Mouse (Mus musculus): ENCODE data around the gene Nppc.

Nppc gene

DNA sequence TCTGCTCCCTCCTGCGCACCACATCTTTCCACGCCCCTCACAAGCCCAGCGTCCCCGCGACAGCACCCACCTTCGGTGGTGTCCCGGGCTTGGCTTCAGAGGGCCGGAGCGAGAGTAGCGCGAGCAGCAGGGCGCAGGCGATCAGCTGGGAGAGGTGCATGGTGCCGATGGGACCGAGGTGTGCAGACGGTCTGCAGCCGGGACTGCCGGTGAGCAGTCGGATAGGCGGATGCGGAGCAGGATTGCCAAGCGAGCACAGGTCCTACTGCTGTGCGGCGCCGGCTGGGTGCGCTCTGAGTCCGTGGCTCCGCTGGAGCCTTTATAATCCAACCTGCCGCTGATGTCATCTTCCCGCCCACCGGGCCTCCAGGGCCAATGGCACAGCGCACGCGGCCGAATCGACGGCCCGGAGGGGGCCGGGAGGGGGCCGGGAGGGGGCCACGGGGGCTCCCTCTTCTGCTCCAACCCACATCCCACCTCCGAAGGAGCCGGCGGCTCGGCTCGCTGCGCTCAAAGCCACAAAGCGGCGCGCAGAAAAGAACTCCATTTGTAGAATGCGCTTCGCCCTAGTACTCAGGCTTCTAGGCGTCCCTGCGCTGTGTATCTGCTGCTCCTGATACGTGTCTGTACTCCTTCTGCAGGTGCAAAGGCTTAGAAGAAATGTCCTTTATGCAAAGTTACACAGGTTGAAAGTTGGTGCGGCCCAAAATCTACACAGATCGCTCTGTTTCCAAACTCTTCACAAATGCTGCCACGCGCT lies at the start of gene Nppc:
Gene Nppc, minus strand, starts transcription at position 293 of the 760 bp plus-strand sequence.
- DNase-seq, result peak; percentile 36

DNA sequence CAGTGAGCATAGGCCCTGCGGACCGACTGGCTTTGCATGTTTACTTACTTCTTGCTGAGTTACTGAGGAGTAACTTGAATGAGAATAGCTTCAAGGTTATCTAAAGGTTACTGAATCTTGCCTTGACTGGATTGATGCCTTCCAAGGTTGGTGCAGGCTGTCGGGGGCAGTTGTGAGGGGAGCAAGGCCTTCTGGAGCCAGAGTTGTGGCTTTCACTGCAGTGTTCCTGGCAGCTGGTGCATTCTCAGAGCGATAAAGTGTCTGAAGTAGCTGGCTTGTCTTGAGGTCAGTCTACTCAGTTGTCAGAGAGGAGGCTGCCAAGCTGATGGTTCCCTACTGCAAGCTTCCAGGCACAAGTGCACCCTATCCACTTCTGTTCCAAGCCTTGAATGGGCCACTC lies 49.0 kb upstream of the Nppc start:
- DNase-seq, result no peak

DNA sequence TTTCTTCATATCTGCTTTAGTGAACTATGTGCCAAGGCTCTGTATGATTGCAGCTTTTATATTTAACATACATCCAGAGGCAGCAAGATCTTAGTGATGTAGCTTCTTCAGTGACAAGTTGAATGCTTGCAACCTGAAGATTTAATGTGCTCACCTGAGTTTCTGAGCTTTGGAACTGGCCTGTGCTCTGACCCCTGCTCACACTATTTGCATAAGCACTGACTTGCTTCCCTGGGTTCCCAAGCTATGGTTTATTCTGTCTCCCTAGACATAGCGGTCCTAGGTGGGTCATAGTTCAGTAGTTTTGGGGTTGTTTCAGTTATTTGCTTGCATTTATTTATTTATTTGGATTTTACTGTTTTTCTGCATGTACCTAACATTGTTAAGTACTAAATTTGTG lies 47.8 kb upstream of the Nppc start:
- DNase-seq, result no peak

DNA sequence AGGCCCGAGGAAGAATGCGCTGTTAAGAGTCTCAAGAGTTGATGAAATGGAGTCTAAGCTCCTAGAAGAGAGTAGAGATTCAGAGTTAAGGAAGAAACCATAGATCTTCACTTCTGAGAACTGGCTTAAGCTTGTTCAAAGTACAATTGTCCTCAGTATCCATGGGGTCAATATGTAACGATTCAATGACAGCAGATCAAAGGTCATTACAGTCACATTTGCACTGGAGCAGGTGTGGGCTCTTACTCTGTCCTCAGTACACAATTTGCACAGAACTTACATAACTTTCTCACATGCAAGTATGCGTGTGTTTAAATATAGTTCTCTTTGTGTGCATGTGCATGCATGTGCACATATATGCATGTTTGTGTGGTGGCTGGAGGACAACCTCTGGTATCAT lies 42.7 kb upstream of the Nppc start:
- DNase-seq, result no peak

DNA sequence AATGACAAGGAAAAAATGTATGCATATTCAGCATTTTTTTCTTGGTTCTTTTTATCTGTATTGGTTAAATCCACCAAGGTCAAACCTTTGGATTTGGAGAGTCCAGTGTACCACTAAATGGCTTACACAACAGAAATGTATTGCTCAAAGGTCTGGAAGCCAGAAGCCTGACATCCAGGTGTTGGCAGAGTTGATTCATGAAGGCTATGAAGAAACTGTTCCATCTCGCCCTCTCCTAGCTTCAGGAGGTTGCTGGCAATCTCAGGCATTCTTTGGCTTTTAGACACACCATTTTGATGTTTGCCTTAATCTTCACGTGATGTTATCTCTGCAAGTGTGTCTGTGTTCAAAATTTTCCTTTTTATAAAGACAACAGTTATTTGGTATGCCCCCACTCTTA lies 41.7 kb upstream of the Nppc start:
- no peak for DNase-seq

DNA sequence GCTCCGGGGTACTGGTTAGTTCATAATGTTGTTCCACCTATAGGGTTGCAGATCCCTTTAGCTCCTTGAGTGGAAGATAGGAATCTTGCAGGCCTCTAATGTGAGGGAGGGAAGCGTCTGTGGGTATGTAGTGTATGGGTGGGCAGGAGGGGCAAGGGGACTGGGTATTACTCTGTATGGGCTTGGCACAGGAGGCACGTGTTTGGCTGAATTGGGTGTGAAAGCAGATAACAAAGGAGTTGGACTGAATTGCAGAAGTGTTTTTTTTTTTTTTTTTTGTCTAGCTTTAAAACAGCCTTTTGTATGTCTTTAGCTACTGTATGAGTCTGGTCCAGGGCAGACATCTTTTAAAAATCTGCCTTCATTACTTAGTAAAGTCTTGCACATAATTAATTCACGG lies 39.2 kb upstream of the Nppc start:
- DNase-seq, result no peak

DNA sequence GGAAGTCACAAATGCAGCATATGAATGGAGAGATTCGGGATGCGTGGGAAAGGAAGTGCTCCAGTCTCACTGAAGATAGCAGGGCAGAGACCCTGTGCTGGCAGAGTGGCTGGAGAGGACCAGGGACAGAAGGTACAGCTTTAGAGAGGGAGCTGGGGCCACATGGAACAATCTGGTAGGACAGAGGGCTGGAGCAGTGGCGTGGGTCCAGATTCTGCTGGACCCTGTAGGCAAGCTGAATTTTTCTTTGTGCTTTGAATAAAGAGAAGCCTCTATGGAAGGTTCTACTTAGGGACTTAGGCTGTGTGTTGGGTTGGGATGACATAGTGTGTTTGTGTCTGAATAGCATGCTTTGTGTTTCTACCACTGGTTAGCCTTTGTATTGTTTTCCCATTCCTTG lies 35.1 kb upstream of the Nppc start:
- no peak for DNase-seq

DNA sequence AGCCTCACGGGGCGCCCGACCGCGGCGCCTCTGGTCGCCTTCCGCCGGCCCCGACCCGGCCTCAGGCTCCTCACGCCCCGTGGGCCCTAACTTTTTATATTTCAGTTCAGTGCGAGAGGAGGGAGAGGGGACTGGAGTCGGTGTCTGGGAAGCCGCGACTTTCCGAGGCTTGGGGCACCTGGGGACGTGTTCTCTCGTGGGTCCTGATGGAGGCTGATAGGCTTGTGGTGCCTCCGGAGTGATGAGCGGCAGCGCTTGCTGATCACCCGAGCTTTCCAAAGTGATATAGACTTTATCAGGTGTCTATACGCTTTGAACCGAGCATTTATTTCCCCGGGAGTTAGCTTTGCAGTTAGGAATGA lies 33.6 kb upstream of the Nppc start:
- no peak for DNase-seq

DNA sequence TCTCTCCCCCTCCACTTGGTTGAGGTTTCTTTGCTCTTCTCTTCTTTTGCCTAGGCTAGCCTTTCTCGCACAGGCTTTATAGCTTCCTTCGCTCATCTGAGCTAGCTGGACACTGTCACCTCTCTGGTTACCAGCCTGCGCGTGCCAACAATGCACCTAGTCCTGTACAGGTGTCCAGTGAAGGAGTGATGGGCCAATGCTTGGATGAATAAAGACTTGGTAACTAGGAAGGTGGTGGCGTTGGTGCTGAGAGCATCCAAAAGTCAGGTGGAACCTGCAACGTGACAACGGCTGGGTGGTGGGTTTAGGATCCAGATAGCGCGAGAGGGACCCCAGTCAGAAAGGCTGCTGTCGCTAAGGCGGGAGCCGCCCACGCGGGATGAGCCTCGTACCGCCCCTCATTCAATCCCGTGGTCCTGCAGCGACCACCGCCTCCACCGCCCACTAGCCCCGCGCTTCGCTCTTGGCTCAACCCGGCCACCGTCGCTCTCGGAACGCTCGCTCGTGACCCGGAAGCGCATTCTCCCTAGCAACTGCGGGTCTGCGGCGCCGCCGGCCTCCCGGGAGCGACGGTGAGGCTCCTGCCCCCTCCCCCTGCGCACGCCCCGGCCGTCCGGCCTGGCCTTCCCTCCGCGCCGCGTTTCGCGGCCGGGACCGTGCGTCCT lies 33.1 kb upstream of the Nppc start, which contains the start of gene Dis3l2:
Gene Dis3l2, plus strand, starts transcription at position 509 of the 665 bp plus-strand sequence.
- DNase-seq, result peak; percentile 81

DNA sequence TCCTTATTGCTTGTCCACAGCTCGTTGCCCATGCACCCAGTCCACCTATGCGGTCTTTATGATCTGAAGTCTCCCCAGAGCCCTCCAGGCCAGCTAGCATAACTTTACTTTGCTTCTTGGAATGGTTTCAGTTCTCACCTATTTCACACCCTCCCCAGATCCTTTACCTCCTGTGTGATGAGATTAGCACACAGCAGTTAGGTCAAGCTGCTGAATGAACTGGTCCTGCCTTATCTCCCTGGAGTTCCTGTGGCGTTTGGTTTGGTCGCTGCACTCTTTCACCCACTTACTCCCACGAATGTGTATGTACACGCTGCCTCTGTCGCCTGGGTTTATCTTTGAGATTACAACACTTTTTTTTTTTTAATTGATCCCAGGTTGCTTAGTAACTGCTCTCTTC lies 30.0 kb upstream of the Nppc start:
- no peak for DNase-seq

DNA sequence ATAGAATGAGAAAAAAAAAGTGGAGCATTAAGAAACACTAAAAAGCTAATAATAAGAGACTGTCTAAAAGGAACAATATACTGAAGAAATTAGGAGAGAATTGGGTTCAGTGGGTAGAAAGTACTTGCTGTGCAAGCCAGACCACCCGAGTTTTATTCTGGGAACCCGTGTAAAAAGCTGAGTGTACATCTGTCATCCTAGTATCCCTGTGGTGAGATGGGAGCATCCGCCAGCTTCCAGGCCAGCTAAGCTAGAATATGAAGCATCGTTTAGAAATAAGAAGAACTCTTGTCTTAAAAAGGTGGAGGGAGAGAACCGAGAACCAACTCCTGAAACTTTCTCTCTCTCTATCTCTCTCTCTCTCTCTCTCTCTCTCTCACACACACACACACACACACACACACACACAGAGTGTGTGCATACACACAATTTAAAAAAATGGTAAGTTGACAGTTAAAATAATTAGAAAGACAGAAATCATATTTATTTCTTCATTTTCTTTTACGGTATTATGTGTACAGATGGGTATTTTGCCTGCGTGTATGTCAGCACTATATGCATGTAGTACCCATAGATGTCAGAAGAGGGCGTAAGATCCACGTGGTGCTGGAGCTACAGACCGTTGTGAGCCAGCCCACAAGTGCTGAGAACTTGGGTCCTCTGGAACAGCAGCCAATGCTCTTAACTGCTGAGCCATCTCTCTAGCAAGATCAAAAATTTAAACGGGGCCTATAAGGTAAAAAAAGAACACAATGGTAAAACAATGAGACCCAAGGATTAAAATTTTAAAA lies 29.2 kb upstream of the Nppc start:
- DNase-seq, result no peak

DNA sequence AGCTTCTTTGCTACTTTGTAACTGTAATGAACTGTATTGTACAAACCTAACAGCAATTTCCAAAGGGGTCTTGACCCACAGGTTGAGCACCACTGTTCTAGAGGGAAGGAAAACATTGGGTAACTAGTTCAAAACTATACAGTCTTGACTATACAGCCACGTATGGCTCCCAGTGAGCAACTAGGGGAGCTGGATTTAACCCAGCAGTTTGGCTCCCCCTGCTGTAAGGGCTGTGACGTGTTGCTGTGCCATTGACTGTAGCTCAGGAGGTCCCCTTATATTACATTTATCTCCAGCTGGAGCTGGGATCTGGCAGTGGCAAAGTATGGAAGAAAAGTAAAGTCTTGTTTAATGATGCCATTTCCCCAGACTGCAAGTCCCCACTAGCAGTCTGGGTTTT lies 28.4 kb upstream of the Nppc start:
- no peak for DNase-seq

DNA sequence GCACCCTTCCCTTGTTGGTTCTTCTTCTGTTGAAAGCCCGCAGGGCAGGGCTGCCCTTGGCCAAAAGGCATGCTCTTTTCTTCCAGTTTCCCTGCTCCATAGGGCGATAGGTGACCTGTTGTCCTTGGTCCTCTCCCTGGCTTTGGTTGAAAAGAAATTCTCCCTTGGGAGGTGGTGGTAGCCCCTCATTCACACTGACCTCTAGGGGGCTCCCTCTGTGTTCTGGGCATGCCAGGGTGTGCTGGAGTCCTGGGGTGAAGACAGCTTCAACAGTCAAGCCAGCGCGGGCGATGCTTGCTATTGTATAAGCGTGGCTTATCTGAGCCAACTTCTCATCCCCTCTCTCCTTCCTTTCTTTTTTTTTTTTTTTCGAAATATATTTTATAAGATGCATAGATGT lies 26.6 kb upstream of the Nppc start:
- DNase-seq, result no peak

DNA sequence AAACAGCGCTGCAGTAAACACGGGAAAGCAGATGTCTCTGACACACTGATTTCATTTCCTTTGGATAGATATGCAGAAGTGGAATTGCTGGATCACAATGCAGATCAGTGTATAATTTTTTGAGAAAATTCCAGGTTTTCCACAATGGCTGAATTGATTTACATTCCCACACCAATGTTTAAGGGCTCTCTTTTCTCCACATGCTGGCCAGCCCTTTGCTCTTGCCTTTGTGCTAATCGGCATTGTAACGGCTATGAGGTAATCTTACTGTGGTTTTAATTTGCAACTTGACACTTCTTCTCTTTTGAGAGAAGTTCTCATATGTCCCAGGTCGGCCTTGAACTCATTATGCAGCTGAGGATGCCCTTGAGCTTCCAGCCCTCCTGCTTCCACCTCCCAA lies 20.7 kb upstream of the Nppc start:
- DNase-seq, result no peak

DNA sequence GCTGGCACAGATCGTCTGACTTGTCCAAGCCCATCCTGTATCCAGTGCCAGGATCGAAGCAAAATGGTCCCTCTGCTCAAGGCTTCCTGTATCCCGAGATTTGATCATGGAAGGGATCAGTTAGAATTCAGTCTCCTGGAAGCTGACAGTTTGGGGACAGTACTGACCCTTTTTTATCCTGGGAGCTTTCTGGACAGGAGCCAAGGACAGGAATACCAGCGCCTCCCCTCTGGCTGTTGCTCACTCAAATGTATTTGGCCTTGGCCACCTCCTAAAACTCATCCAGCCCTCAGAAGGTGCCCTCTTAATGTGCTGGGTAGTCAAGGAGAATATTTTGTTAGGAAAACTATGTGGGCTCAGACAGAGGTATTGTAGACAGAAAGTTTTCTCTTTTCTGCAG lies 16.9 kb upstream of the Nppc start:
- no peak for DNase-seq

DNA sequence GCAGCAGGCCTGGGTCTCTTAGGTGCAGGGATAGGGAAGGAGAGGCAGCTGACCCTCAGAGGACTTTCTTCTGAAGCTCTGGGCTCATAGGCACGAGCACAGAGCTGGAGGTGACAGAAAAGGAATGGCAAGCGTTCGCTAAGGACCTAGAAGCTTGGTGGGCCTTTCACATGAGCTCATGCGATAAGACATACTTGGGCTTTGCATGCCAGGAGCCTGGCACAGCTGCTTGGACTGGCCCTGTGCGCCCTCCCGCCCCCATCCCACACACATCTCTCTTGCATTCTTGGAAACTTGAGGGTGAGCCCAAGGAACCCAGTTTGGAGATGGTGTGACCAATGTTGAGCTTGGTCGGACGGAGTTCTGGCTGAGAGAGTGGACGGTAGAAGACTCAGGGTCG lies 8.3 kb upstream of the Nppc start:
- no peak for DNase-seq

DNA sequence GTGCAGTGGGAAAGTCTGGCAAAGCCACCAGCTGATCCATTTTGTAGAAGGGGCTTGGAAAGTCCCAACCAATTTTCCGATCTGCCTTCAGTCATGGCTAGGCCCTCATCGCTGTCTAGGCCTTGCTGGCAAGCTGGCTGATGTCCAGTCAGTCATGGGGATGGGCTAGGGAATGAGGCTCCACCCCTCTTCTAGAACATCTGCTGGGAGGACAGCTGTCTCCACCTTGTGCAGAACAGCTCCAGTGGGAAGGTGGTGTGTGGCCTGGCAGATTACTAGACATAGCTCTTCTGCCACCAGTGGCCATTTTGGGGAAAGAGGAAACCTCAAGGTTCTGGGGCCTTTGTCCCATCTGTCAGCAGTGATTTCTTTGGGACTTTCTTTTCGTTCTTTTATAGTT lies 7.3 kb upstream of the Nppc start:
- no peak for DNase-seq

DNA sequence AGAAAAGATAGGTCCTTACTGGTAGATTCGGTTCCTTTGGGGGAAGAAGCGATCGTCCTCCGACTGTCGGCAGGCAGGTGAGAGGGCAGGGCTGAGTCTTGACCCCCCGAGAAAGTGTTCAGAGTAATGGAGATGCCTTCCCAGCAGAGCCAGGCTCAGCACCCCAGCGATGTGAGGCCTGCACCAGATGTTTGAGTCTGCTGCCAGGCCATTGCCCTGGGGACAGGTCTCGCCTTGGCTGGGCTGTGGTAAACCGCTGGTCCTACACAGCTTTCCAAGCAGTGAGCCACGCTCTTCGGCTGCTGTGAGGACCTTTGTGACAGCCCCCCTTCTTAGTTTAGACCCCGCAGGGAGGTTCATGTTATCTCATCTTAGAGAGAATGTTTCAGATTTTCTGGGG lies 4.8 kb upstream of the Nppc start:
- DNase-seq, result no peak

DNA sequence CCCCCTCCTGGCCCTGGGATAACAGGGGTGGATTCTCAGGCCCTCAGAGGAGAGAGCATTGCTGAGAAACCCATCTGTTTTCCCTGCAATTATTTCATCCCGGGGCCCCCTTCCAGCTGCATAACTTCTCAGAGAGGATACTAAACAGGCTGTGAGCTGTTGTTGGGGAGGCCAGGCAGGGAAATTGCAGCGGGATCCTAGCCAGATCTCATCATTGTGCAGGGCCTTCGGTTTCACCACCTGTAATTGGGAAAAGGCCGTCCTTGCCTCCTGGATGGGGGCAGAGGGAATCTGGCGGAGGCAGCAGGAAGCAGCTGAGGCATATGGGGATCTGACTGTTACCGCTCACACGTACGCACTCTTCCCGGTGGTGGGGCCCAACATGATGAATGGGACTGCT lies 4.0 kb upstream of the Nppc start:
- DNase-seq, result no peak

DNA sequence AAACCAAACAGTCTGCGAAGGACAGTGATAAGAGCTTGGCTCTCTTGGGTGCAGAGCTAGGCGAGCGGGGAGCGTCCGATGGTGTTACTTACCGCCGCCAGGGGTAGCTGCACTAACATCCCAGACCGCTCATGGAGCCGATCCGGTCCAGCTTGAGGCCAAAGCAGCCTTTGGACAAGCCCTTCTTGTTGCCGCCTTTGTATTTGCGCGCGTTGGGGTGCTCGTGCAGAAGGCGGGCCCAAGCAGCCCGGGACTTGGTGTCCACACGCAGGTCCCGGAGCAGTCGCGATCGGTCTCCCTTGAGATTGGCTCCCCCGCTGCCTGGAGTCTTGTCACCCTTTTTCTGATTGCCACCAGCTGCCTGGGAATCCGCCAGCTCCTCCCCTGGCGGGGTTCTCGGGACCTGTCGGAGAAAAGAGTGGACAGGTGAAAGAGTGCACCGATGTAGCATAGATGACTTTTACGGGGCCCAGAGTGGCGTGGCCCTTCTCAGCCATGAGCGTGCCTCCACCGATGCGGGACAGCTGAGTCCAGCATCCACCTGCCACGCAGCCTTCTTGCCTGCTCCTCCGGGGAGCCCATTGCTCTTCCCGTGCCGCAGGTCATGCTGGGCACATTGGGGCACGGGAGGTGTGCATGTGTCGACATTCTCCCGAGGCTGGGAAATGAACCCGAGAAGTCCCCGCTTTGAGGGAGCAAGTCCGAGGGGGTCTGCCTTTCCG lies 658 bp downstream of the Nppc start:
- DNase-seq, result peak; percentile 53

DNA sequence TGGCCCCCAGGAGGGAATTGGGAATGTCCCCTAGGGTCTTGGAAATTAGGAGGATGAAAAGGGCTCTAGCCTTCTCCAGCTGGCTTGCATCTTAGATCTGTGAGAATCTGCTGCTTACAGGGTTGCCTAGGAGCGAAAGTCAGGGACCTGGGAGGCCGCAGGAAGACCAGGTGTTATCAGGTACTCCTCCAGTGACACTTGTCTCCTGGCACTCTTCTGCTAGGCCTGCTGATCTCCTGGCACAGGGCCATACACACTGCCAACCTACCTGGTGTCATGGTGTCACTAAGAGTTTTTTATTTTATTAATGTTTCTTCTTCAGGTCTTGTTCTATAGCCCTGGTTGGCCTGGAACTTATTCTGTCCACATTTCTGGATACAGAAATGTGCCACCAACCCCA lies 5.3 kb downstream of the Nppc start:
- DNase-seq, result no peak

DNA sequence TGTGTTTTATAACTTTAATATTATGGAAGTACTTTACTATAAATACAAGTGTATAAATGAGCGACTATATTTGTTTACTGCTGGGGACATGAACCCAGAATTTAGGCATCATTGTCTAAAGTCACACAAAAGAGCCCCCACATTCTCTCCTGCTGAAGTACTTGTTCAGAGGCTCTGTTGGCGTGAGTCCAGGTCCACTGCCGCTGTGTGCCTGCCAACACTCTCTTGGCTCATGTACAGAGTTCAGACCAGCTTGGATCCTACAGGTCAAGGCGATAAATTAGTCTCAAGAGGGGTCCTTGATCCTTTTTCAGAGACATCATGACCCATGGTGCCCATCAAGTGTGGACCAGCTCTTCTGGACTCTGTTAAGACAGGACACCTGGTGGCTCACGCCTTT lies 13.3 kb downstream of the Nppc start:
- no peak for DNase-seq

DNA sequence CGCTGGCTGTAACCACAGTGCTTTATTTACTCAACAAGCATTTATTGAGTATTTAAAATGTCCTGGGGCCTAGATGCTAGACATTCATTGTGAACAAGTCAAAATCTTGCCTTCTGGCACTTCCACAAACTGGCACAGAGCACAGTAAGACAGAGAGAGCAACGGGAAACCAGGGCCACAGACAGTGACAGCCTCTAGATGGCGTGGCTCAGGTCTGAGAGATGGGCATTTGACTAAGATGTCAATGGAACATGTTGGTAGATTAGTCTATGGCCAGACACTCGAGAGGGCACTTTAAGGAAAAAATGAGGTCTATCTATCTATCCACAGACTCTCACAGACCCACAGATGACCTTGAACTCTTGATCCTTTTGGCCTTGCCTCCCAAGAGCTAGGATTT lies 17.7 kb downstream of the Nppc start:
- DNase-seq, result no peak

Data from cerebellum, adult 11 months (tissue).